Mouse (Mus musculus): ENCODE data around the gene Tacc2.
"Not testable (repeated sequence)": the region's sequence is repeated elsewhere in the genome, so short reads cannot be mapped to it uniquely, and the experiment has no call there.

Gene Tacc2

GRCm38 (mm10) chr7:130577388-130578003 lies at the start of gene Tacc2:
Tacc2 (plus strand) TSS chr7:130577438.
- no peak for DNase-seq (ENCODE audit: inconsistent age in 2 of 2, low spot score in 1 of 2)

- DNase-seq (ENCODE audit: inconsistent age in 2 of 2, low spot score in 1 of 2): not testable (repeated sequence)
Observed at GRCm38 (mm10) chr7:130531138-130531537, 46.1 kb upstream of the Tacc2 start.

GRCm38 (mm10) chr7:130533316-130534260 lies 43.6 kb upstream of the Tacc2 start:
- DNase-seq (ENCODE audit: inconsistent age in 2 of 2, low spot score in 1 of 2): peak; percentile 91 to 97

- no peak for DNase-seq (ENCODE audit: inconsistent age in 2 of 2, low spot score in 1 of 2)
Observed at GRCm38 (mm10) chr7:130535174-130535573, 42.1 kb upstream of the Tacc2 start.

- no peak for DNase-seq (ENCODE audit: inconsistent age in 2 of 2, low spot score in 1 of 2)
Observed at GRCm38 (mm10) chr7:130537068-130537467, 40.2 kb upstream of the Tacc2 start.

- no peak for DNase-seq (ENCODE audit: inconsistent age in 2 of 2, low spot score in 1 of 2)
Observed at GRCm38 (mm10) chr7:130540176-130540575, 37.1 kb upstream of the Tacc2 start.

- DNase-seq (ENCODE audit: inconsistent age in 2 of 2, low spot score in 1 of 2): peak in 1 of 2 experiments; percentile 42
Observed at GRCm38 (mm10) chr7:130543181-130543580, 34.1 kb upstream of the Tacc2 start.

GRCm38 (mm10) chr7:130545401-130545800 lies 31.8 kb upstream of the Tacc2 start:
- no peak for DNase-seq (ENCODE audit: inconsistent age in 2 of 2, low spot score in 1 of 2)

- no peak for DNase-seq (ENCODE audit: inconsistent age in 2 of 2, low spot score in 1 of 2)
Observed at GRCm38 (mm10) chr7:130545893-130546292, 31.3 kb upstream of the Tacc2 start.

- no peak for DNase-seq (ENCODE audit: inconsistent age in 2 of 2, low spot score in 1 of 2)
Observed at GRCm38 (mm10) chr7:130546421-130546790, 30.8 kb upstream of the Tacc2 start.

GRCm38 (mm10) chr7:130546791-130547484 lies 30.3 kb upstream of the Tacc2 start:
- DNase-seq (ENCODE audit: inconsistent age in 2 of 2, low spot score in 1 of 2): peak; percentile 93 to 96

GRCm38 (mm10) chr7:130547635-130548175 lies 29.5 kb upstream of the Tacc2 start:
- DNase-seq (ENCODE audit: inconsistent age in 2 of 2, low spot score in 1 of 2): peak in 1 of 2 experiments; percentile 38

- no peak for DNase-seq (ENCODE audit: inconsistent age in 2 of 2, low spot score in 1 of 2)
Observed at GRCm38 (mm10) chr7:130552780-130553179, 24.5 kb upstream of the Tacc2 start.

GRCm38 (mm10) chr7:130553321-130553720 lies 23.9 kb upstream of the Tacc2 start:
- DNase-seq (ENCODE audit: inconsistent age in 2 of 2, low spot score in 1 of 2): no peak

GRCm38 (mm10) chr7:130555597-130555996 lies 21.6 kb upstream of the Tacc2 start:
- DNase-seq (ENCODE audit: inconsistent age in 2 of 2, low spot score in 1 of 2): no peak

- no peak for DNase-seq (ENCODE audit: inconsistent age in 2 of 2, low spot score in 1 of 2)
Observed at GRCm38 (mm10) chr7:130558592-130558991, 18.6 kb upstream of the Tacc2 start.

- DNase-seq (ENCODE audit: inconsistent age in 2 of 2, low spot score in 1 of 2): no peak
Observed at GRCm38 (mm10) chr7:130560933-130561332, 16.3 kb upstream of the Tacc2 start.

- no peak for DNase-seq (ENCODE audit: inconsistent age in 2 of 2, low spot score in 1 of 2)
Observed at GRCm38 (mm10) chr7:130563276-130563675, 14.0 kb upstream of the Tacc2 start.

- no peak for DNase-seq (ENCODE audit: inconsistent age in 2 of 2, low spot score in 1 of 2)
Observed at GRCm38 (mm10) chr7:130563880-130564279, 13.4 kb upstream of the Tacc2 start.

GRCm38 (mm10) chr7:130564596-130564995 lies 12.6 kb upstream of the Tacc2 start:
- no peak for DNase-seq (ENCODE audit: inconsistent age in 2 of 2, low spot score in 1 of 2)

- DNase-seq (ENCODE audit: inconsistent age in 2 of 2, low spot score in 1 of 2): peak; percentile 67 to 92
Observed at GRCm38 (mm10) chr7:130568783-130569436, 8.3 kb upstream of the Tacc2 start.
